Mouse (Mus musculus): Measurements from ENCODE around the gene Tgm2. TPM values are rescaled to one million over a fixed set of nuclear protein-coding genes. Genes with fewer than 3 reads are reported as not detected.

Gene Tgm2
- polyA plus RNA-seq, 1 experiment from 2014 or later, result 17.3 TPM

- peak overlapping the region; percentile 23; the same call in 1 of the 2 replicates for H3K4me2 ChIP-seq (replicated peaks; ENCODE audit: low read depth, low read length)
- WGBS, result 58% methylated on average over 7 of the region's 7 CpGs
Observed at GRCm38 (mm10) chr2:158159376-158160235, 13.4 kb upstream of the Tgm2 start.

GRCm38 (mm10) chr2:158157654-158158053 is 11.4 kb upstream of the Tgm2 start:
- Histone ChIP-seq H3K4me3 (ENCODE audit: low read length) (no peak overlapping the region), H3K27me3 (ENCODE audit: control insufficient read depth, insufficient read depth, low read length) (no peaks in the 10 kb centered on the region), H3K4me1 (ENCODE audit: control insufficient read depth, insufficient read depth, low read length) (peaks cover 14% of the 10 kb centered on the region), H3K27ac (ENCODE audit: low read depth, low read length) (no peak overlapping the region), H3K36me3 (ENCODE audit: control insufficient read depth, insufficient read depth, low read length) (no peaks in the 10 kb centered on the region), H3K4me2 (replicated peaks; ENCODE audit: low read depth, low read length) (no peak overlapping the region), H3K9me3 (ENCODE audit: control insufficient read depth, low read length) (no peaks in the 10 kb centered on the region), H3K9ac (ENCODE audit: low read depth, low read length) (no peak overlapping the region)
- WGBS, result 75% methylated on average over 8 of the region's 8 CpGs
- no peak for ATAC-seq (ENCODE audit: low FRiP score, low TSS enrichment)

More at GRCm38 (mm10) chr2:158159376-158160235, 13.4 kb upstream of the Tgm2 start:
- no peak for ATAC-seq (ENCODE audit: low FRiP score, low TSS enrichment)
- H3K27me3 ChIP-seq (ENCODE audit: control insufficient read depth, insufficient read depth, low read length), result no peaks in the 10 kb centered on the region
- peaks cover 13% of the 10 kb centered on the region; the same call in 1 of the 2 replicates for H3K4me1 ChIP-seq (ENCODE audit: control insufficient read depth, insufficient read depth, low read length)
- no peak overlapping the region for H3K4me3 ChIP-seq (ENCODE audit: low read length)
- no peak overlapping the region for H3K9ac ChIP-seq (ENCODE audit: low read depth, low read length)
- H3K9me3 ChIP-seq (ENCODE audit: control insufficient read depth, low read length), result no peaks in the 10 kb centered on the region
- H3K36me3 ChIP-seq (ENCODE audit: control insufficient read depth, insufficient read depth, low read length), result no peaks in the 10 kb centered on the region
- H3K27ac ChIP-seq (ENCODE audit: low read depth, low read length), result no peak overlapping the region; the same call in 1 of the 2 replicates

GRCm38 (mm10) chr2:158156487-158156886 is 10.3 kb upstream of the Tgm2 start:
- 86% methylated on average over 9 of the region's 9 CpGs for WGBS
- no peaks in the 10 kb centered on the region for H3K27me3 ChIP-seq (ENCODE audit: control insufficient read depth, insufficient read depth, low read length)
- H3K27ac ChIP-seq (ENCODE audit: low read depth, low read length), result no peak overlapping the region
- H3K9ac ChIP-seq (ENCODE audit: low read depth, low read length), result no peak overlapping the region
- no peak for ATAC-seq (ENCODE audit: low FRiP score, low TSS enrichment)
- H3K4me2 ChIP-seq (replicated peaks; ENCODE audit: low read depth, low read length), result no peak overlapping the region
- H3K9me3 ChIP-seq (ENCODE audit: control insufficient read depth, low read length), result no peaks in the 10 kb centered on the region
- H3K36me3 ChIP-seq (ENCODE audit: control insufficient read depth, insufficient read depth, low read length), result no peaks in the 10 kb centered on the region
- peaks cover 13% of the 10 kb centered on the region for H3K4me1 ChIP-seq (ENCODE audit: control insufficient read depth, insufficient read depth, low read length)
- no peak overlapping the region for H3K4me3 ChIP-seq (ENCODE audit: low read length)

GRCm38 (mm10) chr2:158155615-158156014 is 9.4 kb upstream of the Tgm2 start:
- Histone ChIP-seq H3K4me2 (replicated peaks; ENCODE audit: low read depth, low read length) (no peak overlapping the region), H3K9me3 (ENCODE audit: control insufficient read depth, low read length) (no peaks in the 10 kb centered on the region), H3K9ac (ENCODE audit: low read depth, low read length) (no peak overlapping the region), H3K27me3 (ENCODE audit: control insufficient read depth, insufficient read depth, low read length) (no peaks in the 10 kb centered on the region), H3K27ac (ENCODE audit: low read depth, low read length) (no peak overlapping the region), H3K4me3 (ENCODE audit: low read length) (no peak overlapping the region), H3K4me1 (ENCODE audit: control insufficient read depth, insufficient read depth, low read length) (peaks cover 13% of the 10 kb centered on the region), H3K36me3 (ENCODE audit: control insufficient read depth, insufficient read depth, low read length) (no peaks in the 10 kb centered on the region)
- ATAC-seq (ENCODE audit: low FRiP score, low TSS enrichment), result no peak
- WGBS, result 72% methylated on average over 2 of the region's 2 CpGs

DNA sequence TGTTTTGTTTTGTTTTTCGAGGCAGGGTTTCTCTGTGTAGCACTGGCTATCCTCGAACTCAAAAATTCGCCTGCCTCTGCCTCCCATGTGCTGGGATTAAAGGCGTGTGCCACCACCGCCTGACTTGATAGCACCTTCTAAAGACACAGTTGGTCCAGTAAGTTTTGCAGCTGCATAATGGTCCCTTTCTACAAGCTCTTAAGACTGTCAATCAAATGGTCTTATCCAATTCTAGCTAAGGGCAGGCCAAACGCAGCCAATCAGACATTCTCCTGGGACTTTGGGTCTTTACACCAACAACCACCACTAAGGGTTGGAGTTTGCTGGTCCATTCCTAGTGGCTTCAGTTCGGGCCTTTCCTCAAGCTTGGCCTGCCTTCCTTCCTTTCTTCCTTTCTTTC is 8.9 kb upstream of the Tgm2 start:
- no peaks in the 10 kb centered on the region for H3K27me3 ChIP-seq (ENCODE audit: control insufficient read depth, insufficient read depth, low read length)
- no peak overlapping the region for H3K4me3 ChIP-seq (ENCODE audit: low read length)
- H3K9me3 ChIP-seq (ENCODE audit: control insufficient read depth, low read length), result no peaks in the 10 kb centered on the region
- 91% methylated on average over 7 of the region's 7 CpGs for WGBS
- H3K36me3 ChIP-seq (ENCODE audit: control insufficient read depth, insufficient read depth, low read length), result no peaks in the 10 kb centered on the region
- ATAC-seq (ENCODE audit: low FRiP score, low TSS enrichment), result no peak
- no peak overlapping the region for H3K9ac ChIP-seq (ENCODE audit: low read depth, low read length)
- H3K27ac ChIP-seq (ENCODE audit: low read depth, low read length), result no peak overlapping the region
- H3K4me1 ChIP-seq (ENCODE audit: control insufficient read depth, insufficient read depth, low read length), result peaks cover 13% of the 10 kb centered on the region
- no peak overlapping the region for H3K4me2 ChIP-seq (replicated peaks; ENCODE audit: low read depth, low read length)

GRCm38 (mm10) chr2:158154641-158155040 is 8.4 kb upstream of the Tgm2 start:
- WGBS, result 48% methylated on average over 8 of the region's 8 CpGs
- ATAC-seq (ENCODE audit: low FRiP score, low TSS enrichment), result no peak
- no peak overlapping the region for H3K27ac ChIP-seq (ENCODE audit: low read depth, low read length)
- H3K27me3 ChIP-seq (ENCODE audit: control insufficient read depth, insufficient read depth, low read length), result no peaks in the 10 kb centered on the region
- H3K4me3 ChIP-seq (ENCODE audit: low read length), result no peak overlapping the region
- peaks cover 13% of the 10 kb centered on the region for H3K4me1 ChIP-seq (ENCODE audit: control insufficient read depth, insufficient read depth, low read length)
- H3K9me3 ChIP-seq (ENCODE audit: control insufficient read depth, low read length), result no peaks in the 10 kb centered on the region
- no peak overlapping the region; the same call in 1 of the 2 replicates for H3K4me2 ChIP-seq (replicated peaks; ENCODE audit: low read depth, low read length)
- no peak overlapping the region for H3K9ac ChIP-seq (ENCODE audit: low read depth, low read length)
- no peaks in the 10 kb centered on the region for H3K36me3 ChIP-seq (ENCODE audit: control insufficient read depth, insufficient read depth, low read length)

DNA sequence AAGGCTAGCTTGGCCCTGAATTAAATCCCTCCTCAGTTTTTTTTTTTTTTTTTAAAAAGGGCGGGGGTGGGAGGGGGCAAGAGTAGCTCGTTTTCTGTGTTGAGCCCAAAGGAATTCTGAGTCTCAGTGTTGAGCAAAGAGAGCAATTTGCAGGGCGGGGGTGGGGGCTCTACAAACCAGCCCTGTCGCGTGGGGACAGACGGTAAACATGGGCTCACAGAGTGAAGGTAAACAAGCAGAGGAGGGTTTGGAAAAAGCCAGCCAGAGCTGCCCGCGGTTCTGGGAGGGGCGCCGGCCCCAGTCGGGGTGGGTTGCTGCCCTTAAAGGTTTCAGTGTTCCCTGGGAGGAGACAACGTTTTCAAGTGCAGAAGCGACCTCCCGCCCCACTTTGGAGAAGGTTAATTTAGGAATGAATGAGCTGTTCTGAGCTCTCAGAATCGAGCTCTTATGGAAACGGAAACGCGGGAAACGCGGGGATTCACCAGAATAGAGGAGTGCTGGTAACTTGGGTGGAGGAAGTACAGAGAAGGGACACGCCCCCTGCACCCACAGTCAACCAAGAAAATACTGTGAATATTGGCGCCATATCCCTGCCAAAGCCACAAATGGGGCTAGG is 7.6 kb upstream of the Tgm2 start:
- Histone ChIP-seq H3K9ac (ENCODE audit: low read depth, low read length) (peak overlapping the region; percentile 47; the same call in 1 of the 2 replicates), H3K36me3 (ENCODE audit: control insufficient read depth, insufficient read depth, low read length) (no peaks in the 10 kb centered on the region), H3K4me2 (replicated peaks; ENCODE audit: low read depth, low read length) (peak overlapping the region; percentile 63), H3K9me3 (ENCODE audit: control insufficient read depth, low read length) (no peaks in the 10 kb centered on the region), H3K27me3 (ENCODE audit: control insufficient read depth, insufficient read depth, low read length) (no peaks in the 10 kb centered on the region), H3K4me1 (ENCODE audit: control insufficient read depth, insufficient read depth, low read length) (peaks cover 13% of the 10 kb centered on the region), H3K27ac (ENCODE audit: low read depth, low read length) (no peak overlapping the region; the same call in 1 of the 2 replicates), H3K4me3 (ENCODE audit: low read length) (peak overlapping the region; percentile 29)
- ATAC-seq (ENCODE audit: low FRiP score, low TSS enrichment), result peak; percentile 28; the same call in 1 of the 2 replicates
- 2% methylated on average over 22 of the region's 22 CpGs for WGBS

GRCm38 (mm10) chr2:158152685-158153309 is 6.6 kb upstream of the Tgm2 start:
- no peaks in the 10 kb centered on the region for H3K27me3 ChIP-seq (ENCODE audit: control insufficient read depth, insufficient read depth, low read length)
- H3K36me3 ChIP-seq (ENCODE audit: control insufficient read depth, insufficient read depth, low read length), result no peaks in the 10 kb centered on the region
- WGBS, result 50% methylated on average over 6 of the region's 6 CpGs
- no peaks in the 10 kb centered on the region for H3K9me3 ChIP-seq (ENCODE audit: control insufficient read depth, low read length)
- peaks cover 13% of the 10 kb centered on the region for H3K4me1 ChIP-seq (ENCODE audit: control insufficient read depth, insufficient read depth, low read length)
- peak; percentile 64; the same call in 1 of the 2 replicates for ATAC-seq (ENCODE audit: low FRiP score, low TSS enrichment)
- H3K4me3 ChIP-seq (ENCODE audit: low read length), result no peak overlapping the region
- H3K9ac ChIP-seq (ENCODE audit: low read depth, low read length), result no peak overlapping the region
- H3K4me2 ChIP-seq (replicated peaks; ENCODE audit: low read depth, low read length), result no peak overlapping the region
- no peak overlapping the region for H3K27ac ChIP-seq (ENCODE audit: low read depth, low read length)

All from kidney, embryonic 14.5 days (tissue).